Mouse (Mus musculus): ENCODE results near the gene Cntnap1.

Cntnap1 gene

GRCm38 (mm10) chr11:101187541-101187940 lies 17.2 kb downstream of the Cntnap1 start:
- DNase-seq = no peak

- no peak for DNase-seq
These were observed 18.0 kb downstream of the Cntnap1 start for GRCm38 (mm10) chr11:101188166-101188805.

- DNase-seq = no peak
These were observed 19.3 kb downstream of the Cntnap1 start for GRCm38 (mm10) chr11:101189495-101190180.

GRCm38 (mm10) chr11:101190181-101190912 lies 20.0 kb downstream of the Cntnap1 start:
- DNase-seq = no peak

- DNase-seq = no peak
These were observed 20.9 kb downstream of the Cntnap1 start for GRCm38 (mm10) chr11:101190913-101191907.

- no peak for DNase-seq
These were observed 21.7 kb downstream of the Cntnap1 start for GRCm38 (mm10) chr11:101191919-101192470.

GRCm38 (mm10) chr11:101192646-101193045 lies 22.3 kb downstream of the Cntnap1 start:
- DNase-seq = no peak

GRCm38 (mm10) chr11:101193076-101193475 lies 22.8 kb downstream of the Cntnap1 start:
- DNase-seq = no peak

- DNase-seq = no peak
These were observed 23.8 kb downstream of the Cntnap1 start for GRCm38 (mm10) chr11:101194137-101194536.

- no peak for DNase-seq
These were observed 24.3 kb downstream of the Cntnap1 start for GRCm38 (mm10) chr11:101194643-101195042.

GRCm38 (mm10) chr11:101195101-101195500 lies 24.8 kb downstream of the Cntnap1 start:
- DNase-seq = no peak

- DNase-seq = no peak
These were observed 25.2 kb downstream of the Cntnap1 start for GRCm38 (mm10) chr11:101195571-101195970.

GRCm38 (mm10) chr11:101196175-101196574 lies 25.9 kb downstream of the Cntnap1 start:
- no peak for DNase-seq

GRCm38 (mm10) chr11:101199555-101199954 lies 29.2 kb downstream of the Cntnap1 start:
- DNase-seq = no peak

GRCm38 (mm10) chr11:101200986-101201385 lies 30.7 kb downstream of the Cntnap1 start:
- no peak for DNase-seq

GRCm38 (mm10) chr11:101211970-101212369 lies 41.6 kb downstream of the Cntnap1 start:
- DNase-seq = no peak

GRCm38 (mm10) chr11:101216936-101217335 lies 46.6 kb downstream of the Cntnap1 start:
- DNase-seq = no peak

- no peak for DNase-seq
These were observed 48.2 kb downstream of the Cntnap1 start for GRCm38 (mm10) chr11:101218436-101219055.

GRCm38 (mm10) chr11:101220853-101221252 lies 50.5 kb downstream of the Cntnap1 start:
- DNase-seq = no peak

GRCm38 (mm10) chr11:101221306-101221986 lies 51.1 kb downstream of the Cntnap1 start:
- no peak for DNase-seq

- no peak for DNase-seq
These were observed 54.0 kb downstream of the Cntnap1 start for GRCm38 (mm10) chr11:101224337-101224736.
